Mouse (Mus musculus) MEL (cell line): ENCODE data around the gene C1qtnf5. TPM values are rescaled to one million over a fixed set of nuclear protein-coding genes. Genes with fewer than 3 reads are reported as not detected.

Experiments used
- DNase-seq: peaks from one replicate; pipeline ENCODE4 v3.0.0; 2011; ENCODE audit warnings: low read depth, low spot score
- H3K27ac ChIP-seq: 2 replicates; pipeline ENCODE4 v1.5.1; 2012; ENCODE audit warnings: low read depth, mild to moderate bottlenecking, control low read depth, low read length, moderate library complexity; ENCODE audit not compliant: control insufficient read depth
- H3K27me3 ChIP-seq, 2 experiments: fragments of 150-350 bp in 1 of 2; sonication (generic) in 1 of 2; 2 replicates each; pipeline ENCODE4 v1.6.1; 2012; ENCODE audit warnings: low read length in 2 of 2, mild to moderate bottlenecking in 2 of 2, improper control_type of control experiment in 1 of 2, moderate library complexity in 1 of 2; ENCODE audit not compliant: insufficient read depth in 2 of 2, control insufficient read depth in 1 of 2
- H3K36me3 ChIP-seq, 2 experiments: 2 replicates each; pipeline ENCODE4 v1.6.1; 2012 to 2014; ENCODE audit warnings: low read length in 2 of 2, improper control_type of control experiment in 1 of 2, inconsistent platforms in 1 of 2, mild to moderate bottlenecking in 1 of 2; ENCODE audit not compliant: insufficient read depth in 2 of 2, control insufficient read depth in 1 of 2
- H3K4me1 ChIP-seq, 2 experiments: fragments of 150-350 bp in 1 of 2; sonication (generic) in 1 of 2; 2 replicates each; pipeline ENCODE4 v1.6.1; 2012; ENCODE audit warnings: low read length in 2 of 2, improper control_type of control experiment in 1 of 2, mild to moderate bottlenecking in 1 of 2; ENCODE audit not compliant: insufficient read depth in 2 of 2, control insufficient read depth in 1 of 2
- H3K4me3 ChIP-seq, 2 experiments: fragments of 150-350 bp in 1 of 2; sonication (generic) in 1 of 2; 2 replicates each; pipeline ENCODE4 v1.5.1; 2012; ENCODE audit warnings: low read depth in 2 of 2, low read length in 2 of 2, mild to moderate bottlenecking in 2 of 2, moderate library complexity in 2 of 2, control low read depth in 1 of 2, improper control_type of control experiment in 1 of 2; ENCODE audit not compliant: control insufficient read depth in 1 of 2, insufficient read depth in 1 of 2
- H3K79me2 ChIP-seq: 2 replicates; pipeline ENCODE4 v1.6.1; 2012; ENCODE audit warnings: mild to moderate bottlenecking, low read length, moderate library complexity; ENCODE audit not compliant: control insufficient read depth, poor library complexity, insufficient read depth
- H3K9ac ChIP-seq: 2 replicates; pipeline ENCODE4 v1.6.1; 2012; ENCODE audit warnings: low read depth, mild to moderate bottlenecking, control low read depth, low read length, moderate library complexity; ENCODE audit not compliant: control insufficient read depth, poor library complexity, severe bottlenecking
- H3K9me3 ChIP-seq: fragments of 150-350 bp; sonication (generic); replicated peaks from 2 replicates; pipeline ENCODE4 v1.6.1; 2012; ENCODE audit warnings: mild to moderate bottlenecking, low read length, improper control_type of control experiment, moderate library complexity; ENCODE audit not compliant: insufficient read depth
- BHLHE40 ChIP-seq: IDR thresholded peaks from 2 replicates; pipeline ENCODE4 v1.6.1; 2012; ENCODE audit warnings: low read depth, mild to moderate bottlenecking, inconsistent platforms, low read length, improper control_type of control experiment, borderline replicate concordance
- CHD1 ChIP-seq: IDR thresholded peaks from 2 replicates; pipeline ENCODE4 v1.6.1; 2012; ENCODE audit warnings: low read depth, mild to moderate bottlenecking, inconsistent platforms, low read length, improper control_type of control experiment
- CHD2 ChIP-seq: IDR thresholded peaks from 2 replicates; pipeline ENCODE4 v1.6.1; 2011; ENCODE audit warnings: low read length, improper control_type of control experiment
- CTCF ChIP-seq, 3 experiments: IDR thresholded peaks in 2 of 3; conservative IDR thresholded peaks in 1 of 3; 2 replicates each; pipeline ENCODE4 v1.5.1; 2011 to 2012; ENCODE audit warnings: low read length in 3 of 3, low read depth in 2 of 3, mild to moderate bottlenecking in 2 of 3, improper control_type of control experiment in 1 of 3, inconsistent platforms in 1 of 3, mixed read lengths in 1 of 3, moderate library complexity in 1 of 3; ENCODE audit not compliant: control insufficient read depth in 1 of 3, insufficient read depth in 1 of 3, poor library complexity in 1 of 3, severe bottlenecking in 1 of 3
- ELF1 ChIP-seq: IDR thresholded peaks from 2 replicates; pipeline ENCODE4 v1.6.1; 2014; ENCODE audit warnings: low read depth, mild to moderate bottlenecking, inconsistent platforms, low read length, improper control_type of control experiment, moderate library complexity
- ETS1 ChIP-seq: IDR thresholded peaks from 2 replicates; pipeline ENCODE4 v1.6.1; 2012; ENCODE audit warnings: low read depth, mild to moderate bottlenecking, inconsistent platforms, low read length, improper control_type of control experiment, moderate library complexity
- GABPA ChIP-seq: IDR thresholded peaks from 2 replicates; pipeline ENCODE4 v1.6.1; 2012; ENCODE audit warnings: low read depth, mild to moderate bottlenecking, inconsistent platforms, low read length, improper control_type of control experiment, moderate library complexity
- GATA1 ChIP-seq: IDR thresholded peaks from 2 replicates; pipeline ENCODE4 v1.6.1; 2011; ENCODE audit warnings: low read depth, low read length, improper control_type of control experiment
- JUND ChIP-seq: IDR thresholded peaks from 2 replicates; pipeline ENCODE4 v1.6.1; 2011; ENCODE audit warnings: low read depth, mild to moderate bottlenecking, improper control_type of control experiment, low read length
- MAFK ChIP-seq: IDR thresholded peaks from 2 replicates; pipeline ENCODE4 v1.6.1; 2011; ENCODE audit warnings: low read depth, mild to moderate bottlenecking, low read length, improper control_type of control experiment, borderline replicate concordance
- MAX ChIP-seq: IDR thresholded peaks from 2 replicates; pipeline ENCODE4 v1.6.1; 2011; ENCODE audit warnings: low read length, improper control_type of control experiment
- MAZ ChIP-seq: IDR thresholded peaks from 2 replicates; pipeline ENCODE4 v1.6.1; 2012; ENCODE audit warnings: low read depth, mild to moderate bottlenecking, inconsistent platforms, low read length, improper control_type of control experiment
- MEF2A ChIP-seq: IDR thresholded peaks from 2 replicates; pipeline ENCODE4 v1.6.1; 2014; ENCODE audit warnings: low read depth, mild to moderate bottlenecking, inconsistent platforms, low read length, improper control_type of control experiment; ENCODE audit not compliant: poor library complexity, insufficient replicate concordance, severe bottlenecking; ENCODE audit errors: extremely low read depth
- MYB ChIP-seq: IDR thresholded peaks from 2 replicates; pipeline ENCODE4 v1.6.1; 2011; ENCODE audit warnings: mild to moderate bottlenecking, low read depth, low read length, improper control_type of control experiment
- NRF1 ChIP-seq: IDR thresholded peaks from 2 replicates; pipeline ENCODE4 v1.6.1; 2014; ENCODE audit warnings: low read depth, mild to moderate bottlenecking, inconsistent platforms, low read length, improper control_type of control experiment, moderate library complexity; ENCODE audit not compliant: poor library complexity, insufficient read depth, severe bottlenecking
- POLR2A ChIP-seq, 2 experiments: IDR thresholded peaks; 2 replicates each; pipeline ENCODE4 v1.6.1; 2011 to 2012; ENCODE audit warnings: low read length in 2 of 2, mild to moderate bottlenecking in 2 of 2, control low read depth in 1 of 2, improper control_type of control experiment in 1 of 2, low read depth in 1 of 2, moderate library complexity in 1 of 2; ENCODE audit not compliant: control insufficient read depth in 1 of 2, insufficient read depth in 1 of 2, poor library complexity in 1 of 2
- RAD21 ChIP-seq: IDR thresholded peaks from 2 replicates; pipeline ENCODE4 v1.6.1; 2011; ENCODE audit warnings: mild to moderate bottlenecking, low read depth, low read length, improper control_type of control experiment
- SIN3A ChIP-seq: IDR thresholded peaks from 2 replicates; pipeline ENCODE4 v1.6.1; 2012; ENCODE audit warnings: low read length, improper control_type of control experiment, inconsistent platforms
- TAL1 ChIP-seq: IDR thresholded peaks from 2 replicates; pipeline ENCODE4 v1.6.1; 2012; ENCODE audit warnings: mild to moderate bottlenecking, inconsistent platforms, low read length, moderate library complexity, mixed read lengths
- TBP ChIP-seq: IDR thresholded peaks from 2 replicates; pipeline ENCODE4 v1.8.0; 2011; ENCODE audit warnings: low read depth, low read length, improper control_type of control experiment
- TCF12 ChIP-seq: IDR thresholded peaks from 2 replicates; pipeline ENCODE4 v1.6.1; 2014; ENCODE audit warnings: low read depth, mild to moderate bottlenecking, inconsistent platforms, low read length, improper control_type of control experiment, moderate library complexity
- UBTF ChIP-seq: IDR thresholded peaks from 2 replicates; pipeline ENCODE4 v1.6.1; 2012; ENCODE audit warnings: low read depth, mild to moderate bottlenecking, inconsistent platforms, low read length, improper control_type of control experiment, moderate library complexity, borderline replicate concordance; ENCODE audit not compliant: insufficient read depth
- USF2 ChIP-seq, 2 experiments: IDR thresholded peaks; 2 replicates each; pipeline ENCODE4 v1.6.1; 2011 to 2012; ENCODE audit warnings: improper control_type of control experiment in 2 of 2, low read length in 2 of 2, borderline replicate concordance in 1 of 2, inconsistent platforms in 1 of 2, low read depth in 1 of 2, mild to moderate bottlenecking in 1 of 2; ENCODE audit not compliant: insufficient read depth in 1 of 2
- ZC3H11A ChIP-seq: IDR thresholded peaks from 2 replicates; pipeline ENCODE4 v1.6.1; 2012; ENCODE audit warnings: low read depth, mild to moderate bottlenecking, inconsistent platforms, low read length, improper control_type of control experiment
- ZMIZ1 ChIP-seq: IDR thresholded peaks from 2 replicates; pipeline ENCODE4 v1.6.1; 2012; ENCODE audit warnings: low read depth, mild to moderate bottlenecking, inconsistent platforms, low read length, improper control_type of control experiment, moderate library complexity
- ZNF384 ChIP-seq: IDR thresholded peaks from 2 replicates; pipeline ENCODE4 v1.6.1; 2012; ENCODE audit warnings: low read depth, mild to moderate bottlenecking, inconsistent platforms, low read length, improper control_type of control experiment
- polyA plus RNA-seq, 2 experiments: library from polyadenylated mRNA; stranded (reverse) in 1 of 2; unstranded in 1 of 2; fragments of >175 nt in 1 of 2; fragments of >200 nt in 1 of 2; gene quantifications; 2 replicates each; pipeline versions ENCODE4 v1.2.1 to v1.2.4; 2012; ENCODE audit warnings: low replicate concordance in 2 of 2, low read depth in 1 of 2; ENCODE audit not compliant: insufficient read length in 2 of 2, insufficient read depth in 1 of 2, missing spikeins in 1 of 2
- total RNA-seq: library from RNA; depleted of rRNA; stranded (reverse); fragments of 300-350 nt; gene quantifications from 2 replicates; pipeline ENCODE4 v1.2.3, GENCODE M21; 2012

Gene C1qtnf5
- total and polyA plus RNA-seq, 3 experiments, result 0.13 to 0.19 TPM; not detected in 1

- Histone ChIP-seq H3K4me1 (peaks cover 0 to 18% of the 10 kb centered on the region in 2 experiments; a peak in 3 of 4 replicates), H3K9me3 (no peaks in the 10 kb centered on the region), H3K9ac (no peak overlapping the region), H3K27me3 (peaks cover 22 to 24% of the 10 kb centered on the region in 2 experiments), H3K79me2 (no peaks in the 10 kb centered on the region), H3K4me3 (no peak overlapping the region), H3K27ac (no peak overlapping the region), H3K36me3 (peaks cover 0 to 8% of the 10 kb centered on the region in 2 experiments; a peak in 1 of 4 replicates)
- no peak for DNase-seq
- no peak for TF ChIP-seq BHLHE40
- no peak for TF ChIP-seq SIN3A
- no peak for TF ChIP-seq POLR2A (IDR thresholded peaks at IDR 0.05; ENCODE audit: control insufficient read depth in 1 of 2, insufficient read depth in 1 of 2, low read depth in 1 of 2, low read length in 2 of 2, poor library complexity in 1 of 2)
- TF ChIP-seq MYB, result no peak
- no peak for TF ChIP-seq CTCF (IDR thresholded peaks at IDR 0.05 in 2 of 3, conservative IDR thresholded peaks at IDR 0.05 in 1 of 3; ENCODE audit: control insufficient read depth in 1 of 3, insufficient read depth in 1 of 3, low read depth in 2 of 3, low read length in 3 of 3, poor library complexity in 1 of 3, severe bottlenecking in 1 of 3)
- TF ChIP-seq MAZ, result no peak
- TF ChIP-seq TBP, result no peak
- no peak for TF ChIP-seq GATA1
- no peak for TF ChIP-seq GABPA
- no peak for TF ChIP-seq CHD1
- TF ChIP-seq NRF1, result no peak
- TF ChIP-seq RAD21, result no peak
- no peak for TF ChIP-seq MAFK
- no peak for TF ChIP-seq CHD2
- no peak for TF ChIP-seq ZC3H11A
- TF ChIP-seq TAL1, result no peak
- TF ChIP-seq USF2 (IDR thresholded peaks at IDR 0.05; ENCODE audit: borderline replicate concordance in 1 of 2, insufficient read depth in 1 of 2, low read depth in 1 of 2, low read length in 2 of 2), result no peak
- TF ChIP-seq ELF1, result no peak
- TF ChIP-seq ZMIZ1, result no peak
Measured at GRCm38 (mm10) chr9:44132200-44132599, 25.2 kb downstream of the C1qtnf5 start.

GRCm38 (mm10) chr9:44133287-44133686, 26.2 kb downstream of the C1qtnf5 start:
- Histone ChIP-seq H3K4me3 (no peak overlapping the region), H3K36me3 (peaks cover 0 to 8% of the 10 kb centered on the region in 2 experiments; a peak in 1 of 4 replicates), H3K9ac (no peak overlapping the region), H3K79me2 (no peaks in the 10 kb centered on the region), H3K4me1 (peaks cover 0 to 18% of the 10 kb centered on the region in 2 experiments; a peak in 3 of 4 replicates), H3K9me3 (no peaks in the 10 kb centered on the region), H3K27me3 (peaks cover 22 to 24% of the 10 kb centered on the region in 2 experiments), H3K27ac (no peak overlapping the region)
- no peak for TF ChIP-seq ETS1
- no peak for TF ChIP-seq JUND
- no peak for TF ChIP-seq ZNF384
- TF ChIP-seq UBTF, result no peak
- no peak for TF ChIP-seq TCF12
- no peak for TF ChIP-seq MYB
- no peak for TF ChIP-seq MAX
- no peak for TF ChIP-seq MEF2A
- TF ChIP-seq MAZ, result no peak
- TF ChIP-seq CHD2, result no peak
- no peak for TF ChIP-seq USF2 (IDR thresholded peaks at IDR 0.05; ENCODE audit: borderline replicate concordance in 1 of 2, insufficient read depth in 1 of 2, low read depth in 1 of 2, low read length in 2 of 2)
- no peak for TF ChIP-seq MAFK
- no peak for TF ChIP-seq SIN3A
- DNase-seq, result no peak
